Mouse (Mus musculus) large intestine, adult 2 months (tissue): ENCODE data around the gene Ugcg. TPM values are rescaled to one million over a fixed set of nuclear protein-coding genes. Genes with fewer than 3 reads are reported as not detected.
"Not testable (repeated sequence)": the region's sequence is repeated elsewhere in the genome, so short reads cannot be mapped to it uniquely, and the experiment has no call there.

Experiments
- DNase-seq: peaks from one replicate; pipeline ENCODE4 v3.0.0-alpha.2; 2012; ENCODE audit warnings: low read depth, low spot score
- WGBS: fragments of 180-500 bp; shearing (Covaris S2); methylation state at CpG from one replicate; pipeline ENCODE4 v1.1.7; 2018; 5-methylcytosine and 5-hydroxymethylcytosine counted together
- polyA plus RNA-seq: library from polyadenylated mRNA; depleted of rRNA; stranded (reverse); fragments of >200 nt; gene quantifications from 2 replicates; pipeline ENCODE4 v1.2.3, GENCODE M21; 2012; rRNA removed

The Ugcg gene
- polyA plus RNA-seq, 1 experiment = 31.0 TPM

DNA sequence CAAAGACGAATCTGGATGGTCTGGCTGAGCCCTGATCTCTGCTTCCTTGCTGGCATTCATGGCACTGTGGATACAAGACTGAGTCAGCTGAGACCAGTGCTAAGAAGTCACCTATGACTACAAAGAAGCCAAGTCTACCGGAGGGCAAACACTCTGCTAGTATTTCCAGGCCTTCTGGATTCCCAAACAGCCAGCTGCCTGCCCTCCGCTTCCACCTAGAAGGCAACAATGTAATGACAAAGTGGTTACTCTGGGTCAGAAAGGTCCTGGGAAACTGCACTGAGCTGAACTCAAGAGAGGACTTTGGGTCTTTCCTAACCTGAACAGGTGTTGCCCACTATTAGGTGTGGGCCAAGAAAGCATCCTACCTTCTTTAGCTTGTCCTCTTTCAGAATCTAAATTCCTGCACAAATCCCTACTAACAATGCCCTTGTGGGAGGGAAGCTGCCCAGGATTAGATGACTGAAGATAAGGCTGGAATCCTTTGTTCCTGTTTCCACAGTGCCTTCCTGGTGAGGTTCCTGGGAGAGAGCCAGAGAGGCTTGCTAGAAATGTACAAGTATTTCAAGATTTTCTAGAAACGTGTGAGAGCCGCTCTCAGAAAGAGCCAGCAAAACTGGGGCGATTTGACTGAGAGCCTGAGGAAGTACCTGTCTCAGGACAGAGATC lies 63.5 kb downstream of the Ugcg start:
- WGBS = 41% methylated on average over 6 of the region's 6 CpGs
- no peak for DNase-seq

DNA sequence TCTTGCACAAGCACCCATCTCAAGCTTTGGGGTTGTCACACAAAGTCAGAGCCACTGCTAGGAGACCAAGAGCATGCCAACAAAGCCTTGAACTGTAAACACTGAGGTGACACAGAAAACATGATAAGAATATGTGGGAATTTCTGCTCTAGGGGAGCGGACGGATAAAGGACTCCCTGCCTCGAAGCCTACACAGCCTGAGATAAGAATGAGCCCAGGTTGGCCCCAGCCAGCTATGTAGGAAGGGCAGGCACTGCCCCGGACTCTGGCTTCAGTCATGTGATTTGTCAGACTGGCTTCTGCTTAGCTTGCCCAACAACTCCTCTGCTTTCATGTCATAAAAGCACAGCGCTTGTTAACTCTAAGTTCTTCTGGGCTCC lies 64.0 kb downstream of the Ugcg start:
- 35% methylated on average over 5 of the region's 5 CpGs for WGBS
- DNase-seq = no peak

DNA sequence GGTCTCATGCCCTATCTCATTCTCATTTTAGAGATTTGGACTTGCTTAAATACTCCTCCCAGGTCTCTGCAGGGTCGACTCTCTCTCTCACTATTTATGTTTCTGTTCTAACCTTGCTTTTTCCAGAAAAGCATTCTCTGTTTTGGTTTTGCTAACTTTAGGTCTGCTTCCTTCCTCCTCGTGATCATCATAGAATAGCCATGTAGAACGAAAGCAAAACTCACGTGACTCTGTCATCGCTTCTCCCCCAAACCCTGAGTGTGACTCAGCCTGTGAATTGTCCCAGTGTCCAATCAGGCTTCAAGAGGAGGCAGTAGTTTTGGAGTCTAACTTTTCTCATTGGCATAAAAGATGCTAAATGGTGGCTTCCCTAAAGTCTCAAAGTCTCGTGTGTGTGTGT lies 65.3 kb downstream of the Ugcg start:
- no peak for DNase-seq
- 77% methylated on average over 6 of the region's 6 CpGs for WGBS

DNA sequence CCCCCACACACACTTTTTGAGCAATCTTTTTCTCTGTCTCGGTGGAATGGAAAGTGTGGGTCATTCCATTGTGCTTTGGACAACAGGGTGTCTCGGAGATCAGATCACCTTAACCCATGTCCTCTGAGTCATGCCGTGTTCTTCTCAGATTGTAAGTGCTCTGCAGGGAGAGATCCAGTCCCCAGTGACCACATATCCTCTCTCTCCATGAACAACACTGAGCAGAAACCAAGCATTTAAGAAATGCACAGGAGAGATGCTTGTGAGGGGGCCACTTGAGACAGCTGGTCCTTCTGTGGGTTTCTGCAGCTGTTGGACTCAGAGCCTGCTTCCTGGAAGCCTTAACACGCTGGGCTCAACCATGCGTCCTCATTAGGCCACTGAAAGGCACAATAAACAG lies 66.9 kb downstream of the Ugcg start:
- no peak for DNase-seq
- WGBS = 84% methylated on average over 5 of the region's 5 CpGs

DNA sequence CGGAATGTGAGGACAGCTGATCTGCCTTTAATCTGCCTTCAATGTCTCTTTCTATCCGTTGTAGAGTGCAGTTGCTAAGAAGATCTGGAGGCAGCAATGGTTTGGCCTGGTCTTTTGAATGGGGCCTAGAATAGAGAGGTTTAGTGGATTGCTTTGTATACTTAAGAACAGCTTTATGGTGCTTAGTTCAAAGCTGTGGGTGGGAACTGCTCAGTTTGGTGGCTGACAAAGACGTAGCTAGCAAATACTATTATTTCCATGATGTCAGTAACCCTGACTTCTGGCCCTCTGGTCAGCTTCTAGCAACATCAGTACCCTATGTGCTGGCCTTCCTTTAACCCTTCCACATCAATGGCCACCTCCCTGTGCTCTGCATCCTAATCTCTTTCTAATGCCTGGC lies 68.8 kb downstream of the Ugcg start:
- 59% methylated on average over 3 of the region's 3 CpGs for WGBS
- DNase-seq = no peak

DNA sequence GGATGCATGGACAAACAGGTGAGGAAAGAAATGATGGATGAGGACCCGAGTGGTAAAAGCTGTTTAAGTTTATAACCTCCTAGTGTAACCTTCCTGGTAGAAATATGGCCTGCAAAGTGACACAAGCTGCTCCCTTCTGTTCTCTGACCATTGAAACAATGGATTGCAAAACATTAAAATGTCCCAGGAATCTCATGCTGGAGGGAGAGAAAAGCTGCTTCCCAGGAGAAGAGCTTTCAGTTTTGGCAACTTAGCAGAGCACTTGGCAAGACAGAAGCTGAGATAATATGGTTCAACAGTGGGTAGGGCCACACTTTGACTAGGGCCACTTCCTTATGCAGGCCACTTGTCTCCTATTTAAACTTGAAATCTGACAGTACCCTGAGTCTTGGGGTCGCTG lies 69.7 kb downstream of the Ugcg start:
- DNase-seq = no peak
- 28% methylated on average over 2 of the region's 2 CpGs for WGBS

DNA sequence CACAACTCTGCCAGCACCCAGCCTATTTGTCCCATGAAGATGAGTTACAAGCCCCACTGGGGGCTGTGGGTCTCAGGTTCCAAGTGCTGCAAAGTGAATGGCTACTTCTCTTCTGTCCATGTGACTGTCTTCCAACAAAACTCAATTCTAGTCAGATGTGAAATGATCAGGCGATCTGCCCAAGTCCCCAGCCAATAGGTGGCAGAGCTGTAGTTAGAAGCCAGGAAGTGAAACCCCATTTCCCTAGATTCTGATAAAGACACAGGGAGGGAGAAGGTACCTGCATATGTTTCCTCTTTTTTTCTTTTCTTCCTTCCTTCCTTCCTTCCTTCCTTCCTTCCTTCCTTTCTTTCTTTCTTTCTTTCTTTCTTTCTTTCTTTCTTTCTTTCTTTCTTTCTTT lies 70.7 kb downstream of the Ugcg start:
- 63% methylated on average over 1 of the region's 1 CpGs for WGBS
- DNase-seq = no peak

DNA sequence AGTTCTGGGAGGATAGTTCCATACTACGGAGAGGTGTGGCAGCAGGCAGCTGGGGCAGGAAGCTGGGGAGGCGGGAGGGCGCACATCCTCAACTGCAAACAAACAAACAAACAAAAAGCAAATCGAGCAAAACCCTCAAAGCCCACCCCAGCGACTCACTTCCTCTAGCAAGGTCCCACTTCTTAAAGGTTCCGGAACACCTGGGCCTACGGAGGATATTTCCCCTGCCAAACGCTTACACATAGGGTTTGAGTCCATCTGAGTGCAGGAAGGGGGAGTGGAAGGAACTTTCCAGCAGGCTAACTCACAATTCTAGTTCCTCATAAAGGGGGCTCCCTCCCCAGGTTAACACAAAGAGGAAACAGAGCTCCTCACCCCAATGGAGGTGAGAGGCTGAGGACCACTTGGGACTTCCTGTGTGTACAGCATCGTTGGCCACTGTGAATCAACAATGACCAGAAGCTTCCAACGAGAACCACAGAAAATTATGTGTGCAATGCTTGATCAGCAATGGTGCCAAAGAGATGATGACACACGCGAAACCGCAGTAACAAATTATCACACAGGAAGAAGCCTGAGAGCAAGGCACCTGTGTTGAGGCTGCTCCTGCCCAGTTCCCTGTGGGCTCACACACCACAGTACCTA lies 71.9 kb downstream of the Ugcg start:
- WGBS = 71% methylated on average over 13 of the region's 13 CpGs
- DNase-seq = no peak

DNA sequence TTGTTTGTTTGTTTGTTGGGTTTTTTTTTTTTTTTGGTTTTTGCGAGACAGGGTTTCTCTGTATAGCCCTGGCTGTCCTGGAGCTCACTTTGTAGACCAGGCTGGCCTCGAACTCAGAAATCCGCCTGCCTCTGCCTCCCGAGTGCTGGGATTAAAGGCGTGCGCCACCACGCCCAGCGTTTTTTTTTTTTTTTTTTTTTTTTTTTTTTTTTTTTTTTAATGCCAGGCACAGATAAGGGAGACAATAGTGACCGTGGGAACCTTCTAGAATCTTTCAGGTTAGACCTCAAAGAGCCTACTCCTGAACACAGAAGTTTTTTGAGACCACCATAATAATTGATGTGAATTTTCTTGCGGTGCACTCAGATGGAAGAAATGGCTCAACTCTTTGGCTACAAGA lies 72.5 kb downstream of the Ugcg start:
- not testable (repeated sequence) for DNase-seq
- WGBS = 73% methylated on average over 6 of the region's 10 CpGs

DNA sequence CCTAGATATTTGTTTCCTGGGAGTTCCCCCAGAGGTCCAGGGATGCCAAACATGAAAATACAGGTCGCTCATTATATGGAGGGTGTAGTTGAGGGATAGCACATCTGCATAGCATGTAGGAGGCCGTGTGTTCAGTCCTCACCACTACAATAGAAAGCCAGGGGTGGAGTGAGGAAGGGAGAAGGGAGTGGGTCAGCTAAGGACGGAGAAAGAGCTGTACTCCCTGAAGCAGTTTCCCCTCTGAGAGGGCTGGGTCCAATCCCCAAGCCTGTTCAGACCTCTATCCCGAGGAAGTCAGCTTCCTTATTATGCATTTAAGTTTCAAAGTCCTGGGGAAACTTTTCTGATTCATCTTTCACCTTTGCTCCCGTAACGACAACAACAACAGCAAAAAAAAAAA lies 73.1 kb downstream of the Ugcg start:
- peak; percentile 82 for DNase-seq
- WGBS = 21% methylated on average over 6 of the region's 6 CpGs

DNA sequence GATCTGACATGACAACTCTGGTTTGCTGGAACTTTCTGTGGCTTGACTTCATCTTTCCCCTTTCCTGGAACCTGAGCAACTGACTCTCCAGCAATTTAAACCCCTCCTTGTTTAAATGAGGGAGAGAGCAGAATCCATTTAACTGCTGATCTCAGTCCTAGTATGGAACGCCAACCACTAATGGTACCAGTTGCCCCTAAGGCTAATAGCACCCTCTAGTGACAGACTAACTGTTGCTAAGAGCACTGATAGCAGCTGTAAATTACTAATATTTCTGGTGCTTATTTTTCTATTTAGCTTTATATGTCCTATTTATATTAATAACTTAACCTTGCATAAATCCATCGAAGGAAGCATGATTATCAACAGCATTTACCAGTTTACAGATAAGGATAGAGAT lies 74.4 kb downstream of the Ugcg start:
- 34% methylated on average over 2 of the region's 2 CpGs for WGBS
- no peak for DNase-seq

DNA sequence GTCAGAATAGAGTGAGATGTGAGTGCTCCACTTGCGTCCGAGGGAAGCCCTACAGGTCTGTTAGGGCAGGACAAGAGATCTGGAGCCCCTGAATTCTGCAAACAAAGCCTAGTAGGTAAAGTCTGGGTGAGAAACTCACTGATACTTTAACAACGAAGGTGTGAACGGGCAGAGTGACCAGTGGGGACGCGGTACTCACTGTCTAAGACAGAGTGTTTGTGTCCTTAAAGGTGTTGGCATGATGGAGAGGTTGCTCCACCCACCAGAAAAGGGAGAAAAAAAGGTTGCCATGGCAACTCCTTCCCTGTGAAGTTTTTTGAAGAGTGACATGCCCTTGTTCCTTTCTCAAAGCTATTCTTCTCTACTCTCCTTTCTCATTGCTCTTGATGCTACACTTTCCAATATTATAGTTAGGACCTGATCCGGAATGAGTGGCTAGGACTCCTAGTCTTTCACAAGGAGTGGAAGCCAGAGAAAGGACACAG lies 75.6 kb downstream of the Ugcg start:
- WGBS = 92% methylated on average over 7 of the region's 7 CpGs
- DNase-seq = no peak

DNA sequence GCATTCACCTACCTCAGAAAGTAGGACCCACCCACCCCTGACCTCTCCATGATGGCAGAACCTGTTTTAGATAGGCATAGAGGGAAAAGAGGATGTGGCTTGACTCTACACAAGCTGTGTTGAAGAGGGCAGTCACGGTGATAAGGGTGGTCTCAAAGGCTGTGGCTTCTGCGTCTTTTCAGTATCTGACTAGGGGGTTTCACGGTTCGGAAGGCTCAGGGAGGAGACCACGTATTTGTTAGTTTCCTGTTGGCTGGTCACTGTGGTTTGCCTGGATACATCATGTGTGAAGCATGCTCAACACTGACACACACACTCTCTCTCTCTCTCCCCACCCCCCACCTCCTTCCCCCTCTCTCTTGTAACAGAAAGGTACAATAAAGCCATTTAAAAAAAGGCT lies 76.1 kb downstream of the Ugcg start:
- DNase-seq = no peak
- 85% methylated on average over 5 of the region's 5 CpGs for WGBS

DNA sequence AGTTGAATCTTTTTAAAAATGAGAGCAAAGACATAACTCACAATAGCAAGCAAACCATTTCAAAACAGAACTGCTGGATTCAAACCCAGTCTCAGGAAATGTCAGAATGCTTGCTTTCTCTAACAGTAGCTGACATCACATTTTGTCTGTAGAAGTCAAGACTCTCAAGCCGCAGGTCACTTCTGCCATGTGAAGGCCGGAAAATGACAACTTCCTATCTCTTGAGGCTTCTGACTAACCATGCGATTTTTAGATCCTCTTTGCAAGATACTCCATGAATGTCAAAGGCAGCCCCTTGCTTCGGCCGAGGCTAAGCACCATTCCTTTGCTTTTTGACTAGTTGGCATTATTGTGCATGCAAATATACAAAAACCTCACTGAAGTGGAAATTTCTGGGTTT lies 76.6 kb downstream of the Ugcg start:
- WGBS = 87% methylated on average over 5 of the region's 5 CpGs
- DNase-seq = no peak

Other genes starting within 250 kb of the Ugcg start
- gene Zkscan16, start 245.6 kb upstream of the Ugcg start, polyA plus RNA-seq = 0.02 TPM in 1 of 2 replicates, not detected in the other
- gene Ptgr1, start 202.1 kb upstream of the Ugcg start, polyA plus RNA-seq = 10.5 and 22.4 TPM in 2 replicates
- 2.4 and 4.0 TPM in 2 replicates for gene Dnajc25, start 194.2 kb upstream of the Ugcg start, polyA plus RNA-seq
- gene Gm20503, start 186.0 kb upstream of the Ugcg start, polyA plus RNA-seq = not detected in 2 replicates
- gene Gng10, start 154.2 kb upstream of the Ugcg start, polyA plus RNA-seq = 13.0 and 15.0 TPM in 2 replicates
- gene AI481877, start 50.3 kb upstream of the Ugcg start, polyA plus RNA-seq = 0.04 TPM in 1 of 2 replicates, not detected in the other
- 3.7 and 4.6 TPM in 2 replicates for gene Susd1, start 249.4 kb downstream of the Ugcg start, polyA plus RNA-seq